Mouse (Mus musculus): ENCODE measurements around the gene Psmc1. TPM values are rescaled to one million over a fixed set of nuclear protein-coding genes. Genes with fewer than 3 reads are reported as not detected.

Psmc1 gene
- 100 to 1,000 TPM; 190 to 201 TPM for polyA plus RNA-seq (2017; shearing (Covaris generic))

DNA sequence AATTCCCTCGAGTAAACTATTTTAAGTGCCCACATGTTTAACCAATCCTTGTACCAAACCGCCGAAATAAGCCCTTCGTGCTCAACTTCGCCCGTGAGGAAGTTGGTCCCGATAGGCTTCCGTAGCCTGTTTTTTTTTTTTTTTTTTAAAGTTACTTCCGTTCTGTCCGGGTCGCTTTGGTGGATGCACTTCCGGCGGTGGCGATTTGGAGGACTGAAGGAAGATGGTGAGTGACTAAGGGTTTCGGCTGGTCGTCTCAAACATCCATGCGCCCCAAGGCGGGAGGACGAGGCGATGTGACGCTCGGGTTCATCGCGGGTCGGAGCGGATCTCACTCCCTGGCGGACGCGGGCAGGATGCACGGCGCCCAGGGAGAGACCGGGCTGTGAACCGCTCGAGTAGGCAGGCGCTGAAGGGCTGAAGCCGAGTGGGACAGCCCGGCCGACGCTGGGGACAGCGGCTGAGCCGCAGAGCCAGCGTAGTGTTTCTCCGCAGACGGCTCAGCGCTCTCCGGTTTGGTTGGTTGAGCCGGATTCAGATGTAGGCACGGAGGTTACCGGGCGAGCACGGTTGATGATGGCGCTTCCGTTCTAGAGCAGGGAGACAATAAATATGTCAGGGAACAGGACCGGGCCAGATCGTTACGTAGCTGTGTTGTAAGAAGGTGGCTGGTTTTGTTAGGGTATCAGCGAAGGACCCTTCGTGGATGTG is at the start of gene Psmc1:
TSS of gene Psmc1 (plus strand) at position 169 of the 711 bp plus-strand sequence.
- ATAC-seq = peak; percentile 87

DNA sequence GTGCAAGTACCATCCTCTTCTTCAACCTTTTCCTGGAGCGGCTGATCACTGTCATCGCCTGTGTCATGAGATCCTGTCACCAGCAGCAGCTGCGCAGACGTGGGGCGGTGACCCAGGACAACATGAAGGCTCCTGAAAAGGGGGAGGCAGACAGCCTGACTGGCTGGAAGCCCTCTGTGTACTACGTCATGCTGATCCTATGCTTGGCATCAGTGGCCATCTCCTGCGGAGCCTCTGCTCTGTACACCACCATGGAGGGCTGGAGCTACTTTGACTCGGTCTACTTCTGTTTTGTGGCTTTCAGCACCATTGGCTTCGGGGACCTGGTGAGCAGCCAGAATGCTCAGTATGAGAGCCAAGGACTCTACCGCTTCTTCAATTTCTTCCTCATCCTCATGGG is 48.9 kb upstream of the Psmc1 start:
- ATAC-seq = no peak

GRCm38 (mm10) chr12:100061826-100062225 is 48.1 kb upstream of the Psmc1 start:
- ATAC-seq = no peak

GRCm38 (mm10) chr12:100062584-100062983 is 47.4 kb upstream of the Psmc1 start:
- no peak for ATAC-seq

DNA sequence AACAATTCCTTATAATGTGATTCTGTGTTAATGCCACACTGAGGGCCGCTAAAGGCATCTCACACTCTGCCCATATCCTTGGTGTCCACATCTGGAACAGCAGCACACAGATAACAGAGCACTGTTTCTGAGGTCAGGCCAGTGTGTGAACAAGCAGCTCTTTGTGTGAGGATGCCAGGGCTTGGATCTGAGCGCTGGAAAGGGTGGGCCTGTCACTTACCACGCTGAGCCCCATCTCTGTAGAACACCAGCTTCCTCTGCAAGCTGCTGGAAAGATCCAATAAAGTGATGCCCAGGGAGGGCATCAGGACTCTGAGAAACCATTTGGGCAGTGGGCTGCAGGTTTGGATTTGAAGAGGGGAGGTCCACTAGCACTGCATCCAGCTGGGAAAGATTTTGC is 44.8 kb upstream of the Psmc1 start:
- no peak for ATAC-seq

GRCm38 (mm10) chr12:100067477-100067876 is 42.5 kb upstream of the Psmc1 start:
- ATAC-seq = no peak

- no peak for ATAC-seq
Observed at GRCm38 (mm10) chr12:100073201-100073672, 36.7 kb upstream of the Psmc1 start.

- no peak for ATAC-seq
Observed at GRCm38 (mm10) chr12:100075715-100076114, 34.2 kb upstream of the Psmc1 start.

- no peak for ATAC-seq
Observed at GRCm38 (mm10) chr12:100079636-100080286, 30.2 kb upstream of the Psmc1 start.

DNA sequence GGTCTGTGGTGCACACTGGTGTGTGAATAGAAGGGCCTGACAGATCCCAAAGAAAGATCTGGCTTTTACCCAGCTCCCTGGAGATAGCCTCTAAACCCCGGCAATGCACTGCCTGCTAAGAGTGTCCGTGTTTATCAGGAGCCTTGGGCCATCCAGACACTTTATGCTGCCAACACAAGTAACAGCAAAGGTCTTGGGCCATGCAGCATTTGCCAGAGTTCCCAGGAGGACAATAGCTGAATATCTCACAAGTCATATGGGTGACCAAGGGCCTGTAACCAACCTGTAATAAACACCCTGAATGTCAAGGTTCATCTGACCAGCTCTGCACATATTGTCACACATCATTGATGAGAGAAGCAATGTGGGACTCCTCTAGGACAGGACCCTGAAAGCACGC is 21.9 kb upstream of the Psmc1 start:
- no peak for ATAC-seq

DNA sequence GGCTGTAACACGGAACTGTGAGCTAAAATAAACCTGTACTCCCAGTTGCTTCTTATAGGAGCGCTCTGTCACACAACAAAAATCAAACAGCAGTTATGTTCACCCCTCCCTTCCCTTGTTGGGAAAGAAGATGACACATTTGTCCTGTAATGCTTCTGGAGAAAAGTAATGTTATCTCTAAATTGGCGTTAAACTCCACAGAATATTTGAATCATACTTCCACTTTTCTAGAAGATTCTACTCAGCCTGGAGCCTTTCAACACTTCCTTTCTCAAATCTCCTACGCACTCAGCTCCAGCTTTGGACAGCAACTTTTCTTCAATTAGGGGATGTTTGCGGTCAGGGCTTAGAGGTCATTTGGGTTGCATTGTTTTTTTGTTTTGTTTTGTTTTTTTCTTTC is 20.7 kb upstream of the Psmc1 start:
- no peak for ATAC-seq

GRCm38 (mm10) chr12:100090750-100091149 is 19.2 kb upstream of the Psmc1 start:
- ATAC-seq = no peak

- no peak for ATAC-seq
Observed at GRCm38 (mm10) chr12:100093046-100093445, 16.9 kb upstream of the Psmc1 start.

DNA sequence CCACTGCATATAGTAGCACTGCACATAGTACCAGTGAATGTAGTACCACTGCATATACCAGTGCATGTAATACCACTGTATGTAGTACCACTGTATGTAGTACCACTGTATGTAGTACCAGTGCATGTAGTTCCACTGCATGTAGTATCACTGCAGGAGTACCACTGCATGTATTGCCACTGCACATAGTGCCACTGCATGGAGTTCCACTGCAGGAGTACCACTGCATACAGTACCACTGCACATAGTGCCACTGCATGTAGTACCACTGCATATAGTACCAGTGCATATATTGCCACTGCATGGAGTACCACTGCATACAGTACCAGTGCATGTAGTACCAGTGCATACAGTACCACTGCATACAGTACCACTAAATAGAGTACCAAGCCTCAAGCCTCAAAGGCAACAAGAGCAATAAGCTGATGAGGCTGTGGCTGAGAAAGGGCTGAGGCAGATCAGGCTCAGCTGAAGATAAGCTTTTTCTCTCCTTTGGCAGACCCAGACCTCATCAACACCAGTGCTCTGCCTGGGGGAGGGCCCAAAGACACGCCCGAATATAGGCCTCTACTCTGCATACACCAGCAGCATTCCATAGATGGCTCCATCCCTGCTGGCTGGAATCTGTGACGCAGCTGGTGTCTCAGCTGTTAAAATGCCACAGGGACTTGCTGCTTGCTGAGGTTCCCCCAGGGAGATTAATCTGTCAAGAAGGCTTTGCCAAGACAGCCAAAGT is 9.8 kb upstream of the Psmc1 start:
- no peak for ATAC-seq

DNA sequence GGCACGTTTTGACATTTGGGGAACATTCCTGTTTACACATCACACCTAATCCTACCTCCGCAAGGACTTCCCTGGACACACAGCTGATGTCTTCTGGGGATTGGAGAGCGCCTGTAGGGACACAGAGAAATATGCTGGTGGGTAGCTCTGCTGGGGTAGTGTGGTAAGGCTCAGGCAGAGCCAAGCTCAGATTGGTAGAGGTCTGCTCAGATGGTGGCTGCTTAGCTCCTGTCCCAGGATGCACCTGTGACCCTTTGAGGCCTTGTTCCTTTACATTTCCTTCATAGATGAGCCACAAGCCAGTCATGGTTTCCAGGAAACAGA is 9.3 kb upstream of the Psmc1 start:
- ATAC-seq = no peak

- ATAC-seq = no peak
Observed at GRCm38 (mm10) chr12:100101651-100102050, 8.3 kb upstream of the Psmc1 start.

- ATAC-seq = no peak
Observed at GRCm38 (mm10) chr12:100104530-100104929, 5.4 kb upstream of the Psmc1 start.

DNA sequence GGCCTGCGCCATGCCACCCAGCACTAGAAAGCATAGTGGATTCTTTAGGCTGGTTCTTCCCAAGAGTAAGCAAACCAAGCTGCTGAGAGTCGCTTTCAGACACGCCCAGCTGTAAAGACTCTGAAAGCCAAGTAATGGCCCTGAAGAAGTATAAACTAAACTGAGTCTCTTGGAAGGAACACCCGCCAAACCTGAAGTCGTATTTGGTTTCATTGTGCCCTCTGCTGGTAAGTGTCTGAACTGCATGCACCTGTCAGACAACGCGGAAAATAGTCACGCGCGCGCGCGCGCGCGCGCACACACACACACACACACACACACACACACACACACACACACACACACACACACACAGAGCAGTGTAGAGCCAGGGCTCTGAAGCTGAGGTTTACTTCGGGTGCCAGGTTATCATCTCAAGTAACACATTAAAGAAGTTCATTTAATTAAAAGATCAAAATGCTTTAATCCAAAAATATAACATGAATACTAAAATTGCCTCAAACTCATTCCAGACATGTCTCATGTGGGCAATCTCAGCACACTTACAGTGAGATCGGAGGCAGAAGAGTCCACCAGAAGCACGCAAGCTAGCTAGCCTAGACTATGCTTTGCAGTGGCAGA is 3.6 kb upstream of the Psmc1 start:
- ATAC-seq = peak; percentile 37

DNA sequence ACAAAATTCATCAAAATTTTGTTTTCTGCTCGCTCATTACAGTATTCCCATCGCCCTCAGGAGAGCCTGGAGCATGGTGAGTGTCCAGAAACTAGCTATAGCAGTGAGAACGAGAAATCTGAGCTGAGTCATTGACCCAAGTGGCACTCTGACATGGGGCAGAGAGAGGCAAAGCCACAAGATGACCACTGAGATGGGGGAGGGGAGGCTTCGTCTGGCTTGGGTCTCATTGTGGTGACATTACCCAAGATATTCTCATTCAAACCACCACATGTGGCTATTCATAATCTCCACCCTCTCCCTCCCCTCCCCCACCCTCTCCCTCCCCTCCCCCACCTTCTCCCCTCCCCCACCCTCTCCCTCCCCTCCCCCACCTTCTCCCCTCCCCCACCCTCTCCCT is 2.5 kb upstream of the Psmc1 start:
- no peak for ATAC-seq

DNA sequence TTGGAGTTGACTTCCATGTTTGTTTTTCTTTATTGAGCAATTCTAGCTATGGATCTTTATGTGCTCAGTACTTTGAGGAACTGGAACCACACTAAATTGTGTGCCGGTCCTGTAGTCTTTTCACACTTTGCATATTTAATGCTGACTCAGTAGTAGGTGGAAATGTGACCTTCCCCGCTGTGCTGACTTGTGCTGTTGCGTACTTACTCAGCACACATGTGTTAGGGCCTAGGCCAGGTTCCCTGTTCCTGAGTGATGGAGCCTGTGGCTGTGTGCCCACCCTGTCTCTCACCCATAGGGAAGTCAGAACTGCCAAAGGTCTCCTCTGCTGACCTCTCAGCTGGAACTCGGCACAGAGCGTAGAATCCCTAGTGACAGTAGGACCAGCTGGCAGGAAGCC is 6.0 kb downstream of the Psmc1 start:
- no peak for ATAC-seq

GRCm38 (mm10) chr12:100122921-100123381 is 13.0 kb downstream of the Psmc1 start:
- ATAC-seq = no peak

DNA sequence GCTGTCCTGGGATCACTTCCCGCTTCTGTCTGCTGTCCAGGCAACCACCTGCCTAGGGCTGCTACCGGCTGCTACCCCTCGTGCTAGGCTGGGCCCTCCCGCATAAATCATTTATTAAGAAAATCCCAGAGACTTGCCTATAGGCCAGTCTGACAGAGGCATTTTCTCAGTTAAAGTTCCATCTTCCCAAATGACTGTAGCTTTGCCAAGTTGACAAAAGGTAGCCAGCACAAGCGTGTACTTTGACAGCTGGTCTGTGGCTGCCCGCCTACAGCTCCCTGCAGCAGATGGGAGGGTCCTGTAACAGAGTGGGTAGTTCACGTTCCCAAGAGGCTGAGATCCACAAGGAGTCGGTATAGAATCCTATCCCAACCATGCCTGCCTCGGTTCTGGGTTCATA is 13.5 kb downstream of the Psmc1 start:
- ATAC-seq = no peak
